Mouse (Mus musculus): Measurements from ENCODE around the gene Ror1.

DNA sequence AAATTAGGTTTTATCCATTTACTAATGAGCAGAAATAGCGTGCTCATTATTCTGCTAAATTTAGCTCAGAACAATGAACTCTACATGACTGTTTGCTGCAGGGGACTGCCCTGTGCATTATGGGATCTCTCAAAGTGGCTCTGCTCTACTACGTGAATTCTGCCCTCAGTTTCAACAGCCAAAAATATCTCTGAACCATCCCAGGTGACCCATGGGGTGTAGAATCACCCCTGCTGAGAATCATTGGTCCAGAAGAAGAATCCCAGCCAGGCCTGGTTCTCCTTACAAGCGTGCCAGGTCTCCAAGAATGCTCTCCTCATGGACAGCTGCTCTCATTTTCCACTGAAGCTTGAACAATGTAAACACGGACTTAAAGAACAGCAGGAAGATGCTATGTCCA is 282.4 kb downstream of the Ror1 start:
- TF ChIP-seq CTCF (IDR thresholded peaks at IDR 0.05; ENCODE audit: borderline replicate concordance, extremely low read depth, insufficient read depth, insufficient read length) (no peak), POLR2A (IDR thresholded peaks at IDR 0.05; ENCODE audit: borderline replicate concordance, extremely low read depth, insufficient read depth, insufficient read length, poor library complexity, severe bottlenecking) (no peak)

All from brain, embryonic 14.5 days (tissue).